Mouse (Mus musculus): Measurements from ENCODE around the gene Sumo3.

GRCm38 (mm10) chr10:77615647-77616046, 9.8 kb downstream of the Sumo3 start:
- TF ChIP-seq TAL1 (IDR thresholded peaks at IDR 0.05; ENCODE audit: low read length): no peak
- TF ChIP-seq GATA1 (IDR thresholded peaks at IDR 0.05; ENCODE audit: low read length): no peak

Measured in erythroblast, embryonic 14.5 days (primary cell).